Mouse (Mus musculus) heart, embryonic 15.5 days (tissue): Measurements from ENCODE around the gene Ntrk2. TPM values are rescaled to one million over a fixed set of nuclear protein-coding genes. Genes with fewer than 3 reads are reported as not detected.
"Not testable (repeated sequence)": the region's sequence is repeated elsewhere in the genome, so short reads cannot be mapped to it uniquely, and the experiment has no call there.

ENCODE experiments used
- ATAC-seq: fragments of 200-750 bp; cut with Nextera tagmentation; replicated peaks from 2 replicates; pipeline ENCODE4 v1.8.0; 2017; ENCODE audit warnings: low read depth, moderate TSS enrichment; ENCODE audit not compliant: insufficient number of reproducible peaks, insufficient read depth, low FRiP score
- H3K27ac ChIP-seq: fragments of 300-500 bp; sonication (generic); 2 replicates; pipeline ENCODE4 v1.5.1; 2015; ENCODE audit warnings: mild to moderate bottlenecking, inconsistent platforms
- H3K27me3 ChIP-seq: fragments of 300-500 bp; sonication (generic); 2 replicates; pipeline ENCODE4 v1.6.1; 2015; ENCODE audit warnings: inconsistent platforms
- H3K36me3 ChIP-seq: fragments of 300-500 bp; sonication (generic); 2 replicates; pipeline ENCODE4 v1.6.1; 2015; ENCODE audit warnings: mild to moderate bottlenecking, inconsistent platforms
- H3K4me1 ChIP-seq: fragments of 300-500 bp; sonication (generic); replicated peaks from 2 replicates; pipeline ENCODE4 v1.6.1; 2015; ENCODE audit warnings: inconsistent platforms
- H3K4me2 ChIP-seq: fragments of 300-500 bp; sonication (generic); 2 replicates; pipeline ENCODE4 v1.6.1; 2015; ENCODE audit warnings: inconsistent platforms, mild to moderate bottlenecking, moderate library complexity
- H3K4me3 ChIP-seq: fragments of 300-500 bp; sonication (generic); 2 replicates; pipeline ENCODE4 v1.5.1; 2015; ENCODE audit warnings: mild to moderate bottlenecking, inconsistent platforms
- H3K9ac ChIP-seq: fragments of 300-500 bp; sonication (generic); 2 replicates; pipeline ENCODE4 v1.6.1; 2015; ENCODE audit warnings: mild to moderate bottlenecking, inconsistent platforms
- H3K9me3 ChIP-seq: fragments of 300-500 bp; sonication (generic); replicated peaks from 2 replicates; pipeline ENCODE4 v1.6.1; 2016; ENCODE audit warnings: inconsistent platforms
- WGBS: fragments of 180-500 bp; shearing (Covaris S2); methylation state at CpG from one replicate; pipeline ENCODE4 v1.1.7; 2015; ENCODE audit warnings: mixed read lengths; 5-methylcytosine and 5-hydroxymethylcytosine counted together
- polyA plus RNA-seq: library from polyadenylated mRNA; unstranded; fragments of >200 nt; fragmentation: Nextera tagmentation; extraction: Ambion mirVana; gene quantifications from 2 replicates; pipeline ENCODE4 v1.2.1, GENCODE M21; 2015

The Ntrk2 gene
- polyA plus RNA-seq, 1 experiment from 2014 or later: 4.8 TPM

- H3K4me3 ChIP-seq, H3K9ac ChIP-seq, H3K27ac ChIP-seq, H3K36me3 ChIP-seq, H3K9me3 ChIP-seq, ATAC-seq, H3K4me1 ChIP-seq, H3K4me2 ChIP-seq, H3K27me3 ChIP-seq: not testable (repeated sequence)
- 68% methylated on average over 8 of the region's 8 CpGs for WGBS
Measured at GRCm38 (mm10) chr13:59054331-59054730, 248.0 kb downstream of the Ntrk2 start.

- H3K4me3 ChIP-seq: no peak overlapping the region
- H3K36me3 ChIP-seq: no peaks in the 10 kb centered on the region
- H3K9ac ChIP-seq: no peak overlapping the region
- H3K9me3 ChIP-seq: no peaks in the 10 kb centered on the region
- H3K4me2 ChIP-seq: no peak overlapping the region
- no peak for ATAC-seq
- no peaks in the 10 kb centered on the region for H3K4me1 ChIP-seq
- H3K27ac ChIP-seq: no peak overlapping the region
- WGBS: 79% methylated on average over 4 of the region's 4 CpGs
- H3K27me3 ChIP-seq: peaks cover 7% of the 10 kb centered on the region; the same call in 1 of the 2 replicates
Measured at GRCm38 (mm10) chr13:59056859-59057258, 250.5 kb downstream of the Ntrk2 start.

GRCm38 (mm10) chr13:59057886-59058285 is 251.5 kb downstream of the Ntrk2 start:
- H3K27ac ChIP-seq: no peak overlapping the region
- H3K9ac ChIP-seq: no peak overlapping the region
- peaks cover 7% of the 10 kb centered on the region; the same call in 1 of the 2 replicates for H3K27me3 ChIP-seq
- ATAC-seq: no peak
- no peaks in the 10 kb centered on the region for H3K9me3 ChIP-seq
- no peaks in the 10 kb centered on the region for H3K4me1 ChIP-seq
- H3K4me2 ChIP-seq: no peak overlapping the region
- H3K36me3 ChIP-seq: no peaks in the 10 kb centered on the region
- H3K4me3 ChIP-seq: no peak overlapping the region
- 47% methylated on average over 1 of the region's 1 CpGs for WGBS

DNA sequence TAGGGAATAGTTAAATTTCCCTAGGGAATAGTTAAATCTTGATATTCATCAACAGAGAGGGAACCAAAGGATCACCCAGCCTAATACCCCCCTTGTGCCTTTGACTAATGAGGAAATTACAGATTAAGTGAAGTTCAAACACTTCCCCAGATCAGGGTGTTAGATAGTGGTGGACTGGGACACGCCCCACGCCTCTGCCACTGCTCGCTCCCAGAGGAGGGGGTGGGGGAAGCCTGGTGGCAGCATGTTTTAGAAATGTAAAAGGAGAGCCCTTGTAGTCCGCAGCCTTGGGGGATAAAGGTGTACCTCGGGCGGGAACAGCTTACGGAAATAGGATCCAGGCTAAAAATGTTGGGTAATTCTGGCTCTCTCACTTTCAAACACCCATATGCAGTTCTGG is 252.7 kb downstream of the Ntrk2 start:
- H3K9ac ChIP-seq: no peak overlapping the region
- no peak overlapping the region for H3K4me2 ChIP-seq
- 18% methylated on average over 7 of the region's 7 CpGs for WGBS
- H3K36me3 ChIP-seq: no peaks in the 10 kb centered on the region
- no peak for ATAC-seq
- no peaks in the 10 kb centered on the region for H3K9me3 ChIP-seq
- H3K27me3 ChIP-seq: peaks cover 4% of the 10 kb centered on the region; the same call in 1 of the 2 replicates
- H3K27ac ChIP-seq: no peak overlapping the region
- H3K4me3 ChIP-seq: no peak overlapping the region
- no peaks in the 10 kb centered on the region for H3K4me1 ChIP-seq

DNA sequence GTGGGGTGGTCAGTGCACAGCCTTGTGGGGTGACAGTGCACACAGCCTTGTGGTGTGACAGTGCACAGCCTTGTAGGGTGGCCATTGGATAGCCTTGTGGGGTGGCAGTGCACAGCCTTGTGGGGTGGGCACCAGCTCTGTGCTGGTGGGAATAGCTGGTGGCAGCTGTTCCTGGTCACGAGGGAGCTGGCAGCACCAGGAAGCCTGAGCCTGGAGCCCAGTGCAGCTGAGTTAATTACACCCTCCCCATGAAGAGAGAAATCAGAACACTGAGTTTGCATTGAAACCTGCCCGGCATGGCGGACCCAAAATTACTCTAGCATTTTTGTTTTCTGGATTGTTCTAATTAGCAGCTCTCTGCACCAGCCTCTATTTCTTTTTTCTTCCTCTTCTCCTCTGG is 259.3 kb downstream of the Ntrk2 start:
- Histone ChIP-seq H3K27me3 (no peaks in the 10 kb centered on the region; the same call in 1 of the 2 replicates), H3K4me2 (no peak overlapping the region), H3K4me1 (no peaks in the 10 kb centered on the region), H3K4me3 (no peak overlapping the region), H3K27ac (no peak overlapping the region), H3K36me3 (no peaks in the 10 kb centered on the region), H3K9me3 (no peaks in the 10 kb centered on the region), H3K9ac (no peak overlapping the region)
- no peak for ATAC-seq
- 74% methylated on average over 3 of the region's 3 CpGs for WGBS

- Histone ChIP-seq H3K4me3 (peak overlapping the region; percentile 13; the same call in 1 of the 2 replicates), H3K27ac (no peak overlapping the region), H3K4me2 (peak overlapping the region; percentile 48), H3K27me3 (peaks cover 27% of the 10 kb centered on the region), H3K9ac (no peak overlapping the region), H3K36me3 (no peaks in the 10 kb centered on the region), H3K9me3 (no peaks in the 10 kb centered on the region), H3K4me1 (0 out of 2 replicates have a peak, but pooled peaks cover 2% of the 10 kb centered on the region)
- 0 out of 2 replicates have a peak, but pooled peaks have one; percentile 62 for ATAC-seq
- WGBS: 27% methylated on average over 26 of the region's 26 CpGs
Measured at GRCm38 (mm10) chr13:59073635-59074256, 267.4 kb downstream of the Ntrk2 start.

DNA sequence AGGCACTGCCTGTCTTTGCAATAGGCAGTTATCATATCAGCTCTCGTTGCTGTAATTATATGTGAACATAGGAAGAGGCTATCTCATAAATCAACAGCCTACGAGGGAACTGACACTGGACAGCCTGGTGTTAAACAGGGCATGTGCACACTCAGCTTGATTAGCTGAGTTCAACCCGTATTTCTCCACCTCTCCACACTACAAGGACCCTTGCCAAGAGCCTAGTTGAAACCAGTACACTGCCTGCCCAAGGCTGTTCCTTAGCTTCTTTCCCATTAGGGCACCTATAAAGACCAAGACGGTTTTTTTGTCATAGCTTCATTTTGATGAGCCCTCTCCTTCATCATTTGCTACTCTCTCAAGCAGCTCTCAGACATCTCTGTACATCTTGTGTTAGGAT is 270.1 kb downstream of the Ntrk2 start:
- Histone ChIP-seq H3K9ac (no peak overlapping the region), H3K9me3 (no peaks in the 10 kb centered on the region), H3K27me3 (peaks cover 27% of the 10 kb centered on the region), H3K4me2 (no peak overlapping the region), H3K4me1 (0 out of 2 replicates have a peak, but pooled peaks cover 2% of the 10 kb centered on the region), H3K36me3 (no peaks in the 10 kb centered on the region), H3K4me3 (no peak overlapping the region), H3K27ac (no peak overlapping the region)
- no peak for ATAC-seq
- WGBS: 39% methylated on average over 4 of the region's 4 CpGs

DNA sequence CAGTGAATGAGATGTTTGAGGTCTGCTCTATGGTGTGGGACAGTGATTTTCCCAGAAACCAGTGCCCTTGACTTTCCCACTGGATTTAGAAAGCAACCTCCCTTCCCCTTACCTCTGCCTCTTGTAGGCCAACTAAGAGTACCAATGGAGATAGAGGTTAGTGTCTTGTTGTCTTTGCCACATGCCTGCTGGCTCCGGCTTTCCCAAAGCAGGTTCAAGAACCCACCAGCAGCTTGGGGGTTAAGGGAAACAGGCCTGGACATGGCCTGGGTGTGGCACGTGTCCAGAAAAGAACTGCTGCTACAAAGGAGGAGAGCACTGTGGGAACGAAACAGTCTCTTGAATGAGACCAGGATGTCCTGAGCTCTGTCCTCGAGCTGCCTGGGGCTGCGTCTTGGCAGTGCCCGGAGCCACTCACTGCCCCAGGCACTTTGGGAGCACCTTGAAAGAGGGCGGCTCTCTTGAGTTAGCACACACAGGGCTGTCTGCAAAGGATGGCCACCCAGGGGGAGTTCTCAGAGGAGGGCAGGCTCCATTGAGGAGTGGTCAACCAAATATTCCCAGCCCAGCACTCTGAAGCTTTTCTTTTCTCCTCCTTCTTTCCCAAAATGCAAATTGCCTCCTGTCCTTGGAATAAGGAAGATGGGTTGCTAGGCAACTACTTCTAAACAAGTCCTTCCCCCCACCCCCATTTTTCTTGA is 273.5 kb downstream of the Ntrk2 start:
- no peaks in the 10 kb centered on the region for H3K4me1 ChIP-seq
- no peak overlapping the region for H3K4me2 ChIP-seq
- peaks cover 4% of the 10 kb centered on the region; the same call in 1 of the 2 replicates for H3K27me3 ChIP-seq
- WGBS: 60% methylated on average over 7 of the region's 7 CpGs
- no peak overlapping the region for H3K9ac ChIP-seq
- no peak overlapping the region for H3K27ac ChIP-seq
- H3K36me3 ChIP-seq: no peaks in the 10 kb centered on the region
- no peaks in the 10 kb centered on the region for H3K9me3 ChIP-seq
- ATAC-seq: no peak
- no peak overlapping the region for H3K4me3 ChIP-seq

DNA sequence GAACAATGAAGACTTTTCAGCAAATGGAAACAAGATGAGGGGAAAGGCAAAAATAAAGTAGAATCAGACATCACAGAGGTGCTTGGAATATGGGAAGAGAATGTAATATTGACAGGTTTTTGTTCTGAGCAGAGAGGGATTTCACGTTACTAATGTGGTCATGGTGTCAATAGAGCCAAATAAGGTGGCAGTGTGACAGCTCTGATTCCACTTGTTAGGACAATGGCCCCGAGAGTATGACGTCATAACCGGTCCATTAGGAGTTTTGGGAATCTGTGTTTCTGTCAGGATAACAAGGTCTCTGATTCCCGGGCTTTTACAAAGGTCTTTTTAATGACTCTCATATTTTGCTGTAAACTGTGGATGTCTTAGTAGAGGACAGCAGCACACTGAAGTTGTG is 274.1 kb downstream of the Ntrk2 start:
- Histone ChIP-seq H3K27ac (no peak overlapping the region), H3K36me3 (no peaks in the 10 kb centered on the region), H3K4me2 (no peak overlapping the region), H3K4me1 (no peaks in the 10 kb centered on the region), H3K4me3 (no peak overlapping the region), H3K9me3 (no peaks in the 10 kb centered on the region), H3K9ac (no peak overlapping the region), H3K27me3 (no peaks in the 10 kb centered on the region)
- WGBS: 69% methylated on average over 5 of the region's 5 CpGs
- ATAC-seq: no peak

DNA sequence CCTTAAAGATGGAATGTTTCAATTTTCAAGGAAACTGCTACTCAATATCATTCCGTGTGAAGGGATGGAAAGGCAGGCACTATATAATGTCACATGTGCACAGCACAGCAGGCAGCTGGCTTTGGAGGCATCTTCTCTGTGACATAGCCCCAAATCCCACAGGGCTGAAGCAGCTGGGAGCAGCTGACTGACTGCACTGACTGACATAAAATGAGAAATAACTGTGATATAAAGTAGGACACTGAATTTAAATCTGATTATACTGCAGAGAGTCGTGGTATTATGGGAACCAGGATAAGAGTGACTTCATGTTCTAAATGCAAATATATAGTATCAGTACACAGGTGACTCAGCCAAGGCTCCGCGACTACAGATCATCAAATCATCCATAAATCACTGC is 282.6 kb downstream of the Ntrk2 start:
- Histone ChIP-seq H3K27ac (no peak overlapping the region), H3K4me2 (no peak overlapping the region), H3K9ac (no peak overlapping the region), H3K36me3 (no peaks in the 10 kb centered on the region), H3K4me1 (no peaks in the 10 kb centered on the region; the same call in 1 of the 2 replicates), H3K27me3 (no peaks in the 10 kb centered on the region), H3K4me3 (no peak overlapping the region), H3K9me3 (no peaks in the 10 kb centered on the region)
- WGBS: 74% methylated on average over 4 of the region's 4 CpGs
- ATAC-seq: no peak

DNA sequence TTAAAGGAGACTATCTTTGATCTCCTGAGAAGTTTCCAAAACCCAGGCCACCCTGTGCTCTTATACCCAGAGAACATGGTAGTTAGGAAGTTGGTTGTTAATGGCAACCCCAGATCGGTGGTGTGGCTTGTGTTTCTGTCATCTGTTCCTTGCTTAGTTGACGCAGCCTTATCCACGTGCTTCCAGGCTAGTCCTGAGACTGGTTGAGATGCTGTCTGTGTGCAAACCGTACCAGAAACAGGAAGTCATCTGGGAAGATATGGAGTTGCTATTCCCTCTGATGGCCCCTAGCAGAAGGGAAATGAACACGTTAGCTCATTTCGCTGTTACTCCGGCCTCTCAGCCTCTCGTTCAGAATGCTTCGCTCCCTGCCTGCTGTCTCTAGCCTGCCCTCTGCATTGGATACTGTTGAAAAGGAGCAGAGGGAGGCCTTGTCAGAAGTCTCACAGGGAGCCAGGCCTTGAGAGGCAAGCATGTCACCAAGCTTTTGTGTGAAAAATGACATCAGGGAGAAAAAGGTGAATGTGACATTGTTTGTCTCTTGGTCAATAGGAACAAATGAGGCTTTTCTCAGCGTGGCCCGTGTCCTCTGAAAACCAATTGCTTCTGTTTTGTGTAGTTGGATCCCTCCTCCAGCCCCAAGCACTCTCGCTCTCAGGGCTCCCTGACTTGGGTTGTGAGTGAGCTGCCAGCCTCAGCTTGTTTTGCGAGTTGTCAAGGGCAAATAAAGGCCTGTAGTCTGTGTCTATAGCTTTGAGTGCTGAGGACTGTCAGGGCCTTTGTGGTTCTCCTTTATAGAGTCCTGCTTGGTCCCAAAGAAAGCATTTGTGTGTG is 285.0 kb downstream of the Ntrk2 start:
- Histone ChIP-seq H3K4me1 (no peaks in the 10 kb centered on the region; the same call in 1 of the 2 replicates), H3K4me3 (no peak overlapping the region), H3K9ac (no peak overlapping the region), H3K27me3 (no peaks in the 10 kb centered on the region), H3K36me3 (no peaks in the 10 kb centered on the region), H3K4me2 (no peak overlapping the region), H3K27ac (no peak overlapping the region), H3K9me3 (no peaks in the 10 kb centered on the region)
- no peak for ATAC-seq
- 44% methylated on average over 13 of the region's 13 CpGs for whole genome bisulfite sequencing
